Mouse (Mus musculus) cortical plate, adult 2 months (tissue): ENCODE data around the gene Mbnl2. TPM values are rescaled to one million over a fixed set of nuclear protein-coding genes. Genes with fewer than 3 reads are reported as not detected.

Experiments
- H3K27ac ChIP-seq: fragments of 200-500 bp; 2 replicates; pipeline ENCODE4 v1.5.1; 2012; ENCODE audit warnings: low read length, control low read depth, inconsistent platforms; ENCODE audit not compliant: insufficient read depth
- H3K4me1 ChIP-seq: fragments of 200-500 bp; 2 replicates; pipeline ENCODE4 v1.6.1; 2011; ENCODE audit warnings: low read length; ENCODE audit not compliant: control insufficient read depth, insufficient read depth
- H3K4me3 ChIP-seq: fragments of 200-500 bp; 2 replicates; pipeline ENCODE4 v1.5.1; 2011; ENCODE audit warnings: mild to moderate bottlenecking, low read length, control low read depth; ENCODE audit not compliant: insufficient read depth
- CTCF ChIP-seq: fragments of 200-500 bp; IDR thresholded peaks from 2 replicates; pipeline ENCODE4 v1.5.1; 2011; ENCODE audit warnings: mild to moderate bottlenecking, control low read depth, low read length; ENCODE audit not compliant: insufficient read depth; ENCODE audit errors: extremely low read depth
- POLR2A ChIP-seq: fragments of 200-500 bp; IDR thresholded peaks from 2 replicates; pipeline ENCODE4 v1.6.1; 2011; ENCODE audit warnings: mild to moderate bottlenecking, low read length, control low read depth; ENCODE audit not compliant: insufficient read depth; ENCODE audit errors: extremely low read depth
- polyA plus RNA-seq: library from polyadenylated mRNA; depleted of rRNA; stranded (reverse); fragments of >200 nt; gene quantifications from 2 replicates; pipeline ENCODE4 v1.2.3, GENCODE M21; 2012

Mbnl2 gene
- polyA plus RNA-seq, 1 experiment = 148 TPM

- Histone ChIP-seq H3K4me1 (no peaks in the 10 kb centered on the region; the same call in none of the 2 replicates), H3K27ac (no peak overlapping the region), H3K4me3 (no peak overlapping the region)
- TF ChIP-seq CTCF = no peak
- no peak for TF ChIP-seq POLR2A
Measured at GRCm38 (mm10) chr14:120363090-120363818, 87.8 kb downstream of the Mbnl2 start.

- H3K4me3 ChIP-seq = no peak overlapping the region
Measured at GRCm38 (mm10) chr14:120365088-120365487, 89.6 kb downstream of the Mbnl2 start.

GRCm38 (mm10) chr14:120366962-120367361 is 91.5 kb downstream of the Mbnl2 start:
- TF ChIP-seq CTCF (no peak), POLR2A (no peak)
- Histone ChIP-seq H3K4me3 (no peak overlapping the region), H3K4me1 (peaks cover 16% of the 10 kb centered on the region), H3K27ac (no peak overlapping the region)

More at GRCm38 (mm10) chr14:120365088-120365487, 89.6 kb downstream of the Mbnl2 start:
- H3K4me1 ChIP-seq = peaks cover 11% of the 10 kb centered on the region
- no peak overlapping the region for H3K27ac ChIP-seq
- TF ChIP-seq POLR2A = no peak
- no peak for TF ChIP-seq CTCF

GRCm38 (mm10) chr14:120367589-120367988 is 92.1 kb downstream of the Mbnl2 start:
- Histone ChIP-seq H3K4me3 (no peak overlapping the region), H3K4me1 (peaks cover 19% of the 10 kb centered on the region), H3K27ac (no peak overlapping the region)
- TF ChIP-seq POLR2A = no peak
- no peak for TF ChIP-seq CTCF

GRCm38 (mm10) chr14:120368456-120368855 is 93.0 kb downstream of the Mbnl2 start:
- Histone ChIP-seq H3K27ac (no peak overlapping the region), H3K4me3 (no peak overlapping the region), H3K4me1 (peaks cover 22% of the 10 kb centered on the region)
- TF ChIP-seq CTCF = no peak
- TF ChIP-seq POLR2A = no peak

GRCm38 (mm10) chr14:120368914-120369391 is 93.5 kb downstream of the Mbnl2 start:
- no peak overlapping the region for H3K27ac ChIP-seq
- TF ChIP-seq CTCF (no peak), POLR2A (no peak)
- H3K4me3 ChIP-seq = no peak overlapping the region
- H3K4me1 ChIP-seq = peaks cover 24% of the 10 kb centered on the region

- Histone ChIP-seq H3K4me1 (peaks cover 26% of the 10 kb centered on the region), H3K4me3 (no peak overlapping the region), H3K27ac (no peak overlapping the region)
- no peak for TF ChIP-seq CTCF
- no peak for TF ChIP-seq POLR2A
Measured at GRCm38 (mm10) chr14:120370044-120370443, 94.6 kb downstream of the Mbnl2 start.

- TF ChIP-seq CTCF = no peak
- no peak for TF ChIP-seq POLR2A
- Histone ChIP-seq H3K4me3 (no peak overlapping the region), H3K27ac (no peak overlapping the region), H3K4me1 (peaks cover 26% of the 10 kb centered on the region)
Measured at GRCm38 (mm10) chr14:120370631-120371030, 95.2 kb downstream of the Mbnl2 start.

- Histone ChIP-seq H3K4me3 (no peak overlapping the region), H3K4me1 (peaks cover 26% of the 10 kb centered on the region), H3K27ac (no peak overlapping the region)
- TF ChIP-seq CTCF (no peak), POLR2A (no peak)
Measured at GRCm38 (mm10) chr14:120371174-120371573, 95.7 kb downstream of the Mbnl2 start.

GRCm38 (mm10) chr14:120373026-120374024 is 97.9 kb downstream of the Mbnl2 start:
- TF ChIP-seq CTCF = no peak
- no peak for TF ChIP-seq POLR2A
- H3K4me3 ChIP-seq = no peak overlapping the region
- H3K4me1 ChIP-seq = peaks cover 26% of the 10 kb centered on the region
- no peak overlapping the region for H3K27ac ChIP-seq
